Mouse (Mus musculus) c-Kit-positive CD71-positive TER-119-positive erythroid progenitor cells, embryonic 14.5 days (primary cell): ENCODE results near the gene Ptpra.

Source experiments
- DNase-seq: peaks from one replicate; pipeline ENCODE4 v3.0.0-alpha.2; 2013; ENCODE audit warnings: low spot score

Ptpra gene

DNA sequence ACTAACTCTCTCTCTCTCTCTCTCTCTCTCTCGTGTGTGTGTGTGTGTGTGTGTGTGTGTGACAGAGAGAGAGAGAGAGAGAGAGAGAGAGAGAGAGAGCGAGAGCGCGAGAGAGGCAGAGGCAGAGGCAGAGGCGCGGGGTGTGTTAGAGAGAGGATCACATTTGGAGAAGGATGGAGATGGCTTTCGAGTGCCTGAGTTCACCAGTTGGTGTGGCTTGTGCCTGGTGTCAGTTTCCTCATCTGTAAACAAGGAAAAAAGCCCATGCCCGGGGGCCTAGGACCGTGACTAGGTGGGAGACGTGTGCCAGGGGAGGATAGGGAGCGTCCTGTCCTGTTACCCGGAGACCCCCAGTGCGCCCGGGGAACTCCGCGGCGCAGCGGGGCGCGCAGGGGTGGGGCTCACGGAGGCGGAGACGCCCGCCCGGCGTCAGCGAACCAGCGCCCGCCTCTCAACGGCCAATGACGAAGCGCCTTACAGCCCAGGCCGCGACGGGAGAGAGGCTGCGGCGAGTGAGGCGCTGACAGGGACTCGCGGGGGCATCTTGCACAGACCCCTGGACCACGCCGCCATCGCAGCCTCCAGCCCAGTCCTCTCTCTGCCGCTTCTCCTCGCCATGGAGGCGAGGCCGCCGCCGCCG, at the start of gene Ptpra:
Gene Ptpra, plus strand, starts transcription at position 485 of the 640 bp plus-strand sequence.
- DNase-seq: peak; percentile 82

- DNase-seq: no peak
These were observed 48.2 kb upstream of the Ptpra start for GRCm38 (mm10) chr2:130401891-130402290.

DNA sequence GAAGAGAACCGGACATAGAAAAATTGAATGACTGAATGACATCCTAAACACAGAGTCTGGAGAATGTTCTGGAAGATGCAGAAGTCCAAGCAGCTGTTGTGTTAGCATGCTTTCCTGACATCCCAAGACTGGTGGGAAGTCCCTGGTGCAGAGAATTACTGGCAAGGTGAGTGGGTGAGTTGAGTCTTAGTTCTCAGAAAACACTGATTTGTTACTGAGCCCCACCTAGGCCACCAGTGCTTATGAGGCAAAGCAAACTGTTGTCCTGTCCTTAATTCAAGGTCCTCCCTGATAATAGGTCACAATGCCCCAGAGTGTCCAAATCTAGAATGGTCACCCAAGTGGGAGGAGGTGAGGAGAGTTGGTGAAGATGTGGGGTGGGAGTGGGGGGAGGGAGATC, 45.1 kb upstream of the Ptpra start, which contains the start of the genes Gm28372 and 1700020A23Rik:
Gene Gm28372, plus strand, starts transcription at position 301 of the 400 bp plus-strand sequence.
Gene 1700020A23Rik, plus strand, starts transcription at position 321 of the 400 bp plus-strand sequence.
- no peak for DNase-seq

DNA sequence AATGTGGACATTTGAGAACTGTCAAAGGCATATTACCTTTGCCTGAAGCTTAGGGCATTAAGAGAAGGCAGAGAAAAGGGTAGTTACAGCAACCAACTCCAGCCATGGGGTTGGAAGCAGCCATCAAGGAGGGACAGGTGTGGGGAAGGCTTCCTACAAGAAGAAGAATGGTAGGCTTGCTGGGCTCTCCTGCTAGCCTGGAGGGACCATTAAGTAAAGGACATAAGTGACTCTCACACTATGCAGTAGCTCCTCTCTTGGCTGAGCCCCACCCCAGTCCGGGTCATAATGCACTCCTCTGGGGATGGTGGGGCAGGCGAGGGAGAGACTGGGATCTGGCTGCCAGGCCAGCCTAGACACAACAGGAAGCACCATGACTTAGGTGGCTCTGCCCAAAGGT, 43.9 kb upstream of the Ptpra start, which contains the start of gene Tmem239:
Gene Tmem239, plus strand, starts transcription at position 301 of the 400 bp plus-strand sequence.
- no peak for DNase-seq

DNA sequence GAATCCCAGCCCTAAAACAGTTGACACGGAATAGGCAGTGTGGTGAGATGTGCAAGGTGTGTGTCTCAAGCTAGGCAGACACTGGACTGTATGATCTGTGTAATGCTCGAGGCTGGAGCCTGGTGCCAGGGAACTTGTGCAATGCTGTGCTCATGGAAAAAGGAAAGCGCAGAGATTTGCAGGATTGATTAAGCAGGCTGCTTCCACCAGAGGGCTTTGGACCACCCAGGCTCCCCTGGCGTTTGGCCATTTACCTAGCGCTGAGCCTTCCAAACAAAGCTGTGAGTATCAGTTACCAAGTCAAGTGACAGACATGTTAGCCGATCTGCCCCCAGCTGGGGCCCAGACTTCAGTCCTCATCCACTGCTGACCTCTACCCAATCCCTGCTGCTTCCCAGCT, 41.9 kb upstream of the Ptpra start:
- DNase-seq: no peak

DNA sequence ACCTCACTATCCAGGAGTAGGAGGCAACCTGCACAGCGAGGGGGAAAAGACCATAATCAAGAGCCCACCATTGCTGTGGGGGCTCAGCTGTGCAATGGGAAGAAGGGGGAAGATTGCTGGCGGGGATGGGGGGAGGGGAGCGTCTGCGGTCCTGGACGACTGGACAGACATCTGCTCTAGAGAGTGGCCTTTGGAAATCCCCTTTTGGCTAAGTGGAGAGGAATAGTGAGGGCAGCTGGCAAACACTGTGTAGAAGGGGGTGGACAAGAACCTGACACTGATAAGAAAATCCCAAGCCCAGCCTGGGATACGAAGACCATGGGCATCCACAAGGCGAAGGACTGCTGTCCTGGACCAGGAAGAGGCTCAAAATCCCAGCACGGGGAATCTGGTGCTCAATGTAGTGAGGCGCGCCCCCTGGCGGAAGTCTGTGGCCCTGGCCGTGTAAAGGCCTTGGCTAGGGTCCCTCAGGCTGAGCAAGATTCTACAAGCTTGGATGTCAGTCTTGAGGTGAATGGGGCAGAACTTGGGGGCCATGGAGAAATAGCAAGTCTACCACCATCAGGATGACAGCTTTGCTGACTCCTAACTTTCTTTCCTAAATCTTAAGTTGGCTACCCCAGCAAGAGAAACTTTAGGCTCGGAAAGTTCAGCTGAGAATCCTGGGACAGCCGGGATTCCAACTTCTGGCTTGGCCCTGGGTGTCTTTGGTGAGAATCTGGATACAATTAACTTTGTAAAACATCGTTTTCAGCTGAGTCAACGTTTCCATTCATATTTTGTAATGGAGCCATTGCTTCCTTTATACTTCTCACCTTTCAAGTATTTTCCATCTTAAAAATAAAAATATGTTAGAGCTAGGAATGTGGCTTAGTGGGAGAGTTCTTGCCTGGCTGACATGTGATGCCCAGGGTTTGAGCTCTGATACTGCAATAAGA, 38.3 kb upstream of the Ptpra start:
- peak; percentile 49 for DNase-seq

DNA sequence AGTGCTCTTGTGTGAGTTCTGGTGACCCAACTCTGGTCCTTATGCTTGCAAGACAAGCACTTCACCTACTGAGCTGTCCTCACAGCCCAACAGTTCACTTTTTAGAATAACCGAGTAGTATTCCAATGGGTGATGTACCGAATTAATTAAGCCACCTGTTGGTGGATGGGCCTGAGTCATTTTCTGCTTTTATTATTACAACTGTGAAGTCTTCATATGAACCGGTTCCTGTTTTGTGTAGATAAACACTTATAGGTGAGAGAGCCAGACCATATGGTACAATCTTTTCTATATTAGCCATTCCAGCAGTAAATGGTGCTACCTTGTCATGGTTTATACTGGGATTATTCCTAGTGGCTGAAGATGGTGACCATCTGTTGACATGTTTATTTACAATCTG, 37.3 kb upstream of the Ptpra start:
- no peak for DNase-seq

DNA sequence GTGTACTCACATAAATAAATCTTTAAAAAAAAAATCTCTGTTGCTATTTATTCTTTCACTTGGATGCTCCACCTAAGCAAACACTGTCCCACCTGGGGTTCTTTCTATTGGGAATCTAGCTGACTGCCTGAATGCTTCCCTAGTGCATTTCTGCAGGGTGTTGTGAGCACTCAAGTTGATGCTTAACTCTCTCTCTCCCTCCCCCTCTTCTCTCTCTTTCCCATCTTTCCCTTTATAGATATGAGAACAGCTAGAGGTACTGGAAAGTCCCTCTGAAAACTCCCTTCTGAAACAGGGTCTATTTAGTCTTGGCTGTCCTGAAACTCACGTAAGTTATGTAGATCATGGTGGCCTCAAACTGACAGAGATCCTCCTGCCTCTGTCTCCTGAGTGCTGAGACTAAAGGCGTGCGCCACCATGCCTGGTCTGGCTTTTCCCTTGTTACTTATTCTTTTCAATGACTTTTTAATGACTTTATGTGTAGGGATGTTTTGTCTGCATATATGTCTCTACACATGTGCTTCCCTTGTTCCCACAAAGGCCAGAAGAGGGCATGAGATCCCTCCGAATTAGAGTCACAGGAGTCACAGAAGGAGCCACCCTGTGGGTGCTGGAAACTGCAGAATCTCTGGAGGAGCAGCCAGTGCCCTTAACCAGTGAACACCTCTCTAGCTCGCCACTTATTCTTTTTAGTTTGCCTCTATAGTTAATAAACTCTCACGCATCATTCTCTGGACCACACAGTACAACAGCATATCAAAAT, 35.8 kb upstream of the Ptpra start:
- no peak for DNase-seq

GRCm38 (mm10) chr2:130421781-130422620, 28.1 kb upstream of the Ptpra start:
- DNase-seq: no peak

GRCm38 (mm10) chr2:130423397-130424125, 26.5 kb upstream of the Ptpra start:
- DNase-seq: peak; percentile 58

DNA sequence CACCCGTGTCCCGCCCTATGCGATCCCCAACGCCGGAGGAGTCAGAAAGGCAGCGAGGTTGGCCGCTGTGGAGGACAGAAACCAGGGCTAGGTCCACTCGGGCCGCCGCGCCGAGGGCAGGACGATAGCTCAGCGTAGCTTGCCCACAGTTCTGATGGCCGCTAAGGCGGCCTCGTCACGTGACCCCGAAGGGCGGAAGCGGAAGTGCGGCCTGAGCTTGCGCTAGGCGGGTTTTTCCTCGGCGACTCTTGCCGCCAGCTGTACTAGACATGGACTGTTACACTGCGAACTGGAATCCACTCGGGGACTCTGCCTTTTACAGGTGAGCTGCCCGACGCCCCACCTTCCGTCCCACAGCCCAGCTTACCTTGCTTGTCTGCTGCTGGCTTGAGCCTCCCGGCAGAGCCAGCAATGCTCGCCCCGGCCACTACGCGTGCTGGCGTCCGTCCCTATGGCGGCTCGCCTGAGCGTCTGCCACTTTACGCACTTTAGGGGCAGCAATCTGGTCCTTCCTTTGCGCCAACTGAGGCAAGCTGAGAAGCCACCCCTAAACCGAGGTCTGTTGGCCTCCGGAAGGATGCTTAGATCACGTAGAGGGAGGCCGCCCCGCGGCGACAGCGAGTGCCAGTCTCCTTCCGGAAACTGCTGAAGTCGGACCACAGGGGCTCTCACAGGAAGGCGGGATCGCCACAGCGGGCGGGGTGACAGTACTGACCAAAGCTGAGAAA, 25.8 kb upstream of the Ptpra start, which contains the start of the genes Vps16 and Pced1a:
Gene Vps16, plus strand, starts transcription at position 214 of the 728 bp plus-strand sequence.
Gene Pced1a, minus strand, starts transcription at position 576 of the 728 bp plus-strand sequence.
- peak; percentile 84 for DNase-seq

GRCm38 (mm10) chr2:130425112-130425511, 25.0 kb upstream of the Ptpra start:
- no peak for DNase-seq

- DNase-seq: no peak
These were observed 20.2 kb upstream of the Ptpra start for GRCm38 (mm10) chr2:130429851-130430250.

GRCm38 (mm10) chr2:130430484-130430883, 19.6 kb upstream of the Ptpra start:
- no peak for DNase-seq

DNA sequence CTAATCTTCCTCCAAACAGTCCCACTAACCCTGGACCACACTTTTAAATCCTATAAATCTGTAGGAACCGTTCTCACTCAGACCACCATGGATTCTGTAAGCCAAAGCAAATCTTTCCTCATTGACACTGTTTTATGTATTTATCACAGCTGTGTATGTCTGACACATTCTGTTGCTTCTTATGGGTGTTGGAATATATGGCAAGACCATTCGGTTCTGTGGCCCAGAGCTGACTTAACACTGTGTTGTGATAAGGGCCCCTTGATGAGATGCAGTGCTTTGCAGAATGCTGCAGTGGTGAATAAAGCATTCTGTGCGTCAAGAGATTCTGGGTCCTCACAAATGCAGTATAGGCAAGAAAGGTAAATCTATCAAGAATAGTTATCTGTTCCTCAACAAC, 17.9 kb upstream of the Ptpra start:
- no peak for DNase-seq

- peak; percentile 64 for DNase-seq
These were observed 16.9 kb upstream of the Ptpra start for GRCm38 (mm10) chr2:130433152-130433551.

- no peak for DNase-seq
These were observed 13.3 kb upstream of the Ptpra start for GRCm38 (mm10) chr2:130436769-130437168.

- DNase-seq: no peak
These were observed 11.2 kb upstream of the Ptpra start for GRCm38 (mm10) chr2:130438861-130439260.

DNA sequence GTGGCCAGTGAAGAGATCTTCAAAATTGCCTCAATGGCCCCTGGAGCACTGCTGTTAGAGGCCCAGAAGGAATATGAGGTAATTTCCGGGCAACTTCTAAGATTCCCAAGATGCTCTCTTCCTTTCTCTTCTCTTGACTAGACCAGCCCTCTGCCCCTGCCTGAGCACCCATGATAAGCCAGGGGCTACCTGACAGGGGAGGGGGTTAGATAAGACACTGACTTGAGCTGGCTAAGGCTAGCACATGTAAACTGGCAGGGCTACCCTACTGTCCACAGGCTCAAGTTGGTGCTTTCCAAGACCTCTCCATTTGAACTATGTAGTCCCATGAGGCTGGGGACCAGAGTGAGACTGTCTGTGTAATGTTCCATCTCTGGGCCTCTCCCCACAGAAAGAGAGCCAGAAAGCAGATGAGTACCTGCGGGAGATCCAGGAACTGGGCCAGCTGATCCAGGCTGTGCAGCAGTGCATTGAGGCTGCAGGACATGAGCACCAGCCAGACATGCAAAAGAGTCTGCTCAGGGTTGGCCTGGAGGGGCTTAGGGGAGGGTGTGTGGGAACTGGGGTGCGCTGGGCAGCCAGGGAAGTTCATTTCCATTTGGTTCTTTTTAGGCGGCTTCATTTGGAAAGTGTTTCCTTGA, 10.1 kb upstream of the Ptpra start:
- DNase-seq: no peak
